Mouse (Mus musculus) erythroblast, embryonic 14.5 days (primary cell): Measurements from ENCODE around the gene Olfr160.

Experiments
- GATA1 ChIP-seq: IDR thresholded peaks from 2 replicates; pipeline ENCODE4 v1.6.1; 2012; ENCODE audit warnings: low read length, inconsistent platforms, mixed read lengths
- TAL1 ChIP-seq: IDR thresholded peaks from 3 replicates; pipeline ENCODE4 v1.6.1; 2012; ENCODE audit warnings: low read length, inconsistent platforms, mixed read lengths

DNA sequence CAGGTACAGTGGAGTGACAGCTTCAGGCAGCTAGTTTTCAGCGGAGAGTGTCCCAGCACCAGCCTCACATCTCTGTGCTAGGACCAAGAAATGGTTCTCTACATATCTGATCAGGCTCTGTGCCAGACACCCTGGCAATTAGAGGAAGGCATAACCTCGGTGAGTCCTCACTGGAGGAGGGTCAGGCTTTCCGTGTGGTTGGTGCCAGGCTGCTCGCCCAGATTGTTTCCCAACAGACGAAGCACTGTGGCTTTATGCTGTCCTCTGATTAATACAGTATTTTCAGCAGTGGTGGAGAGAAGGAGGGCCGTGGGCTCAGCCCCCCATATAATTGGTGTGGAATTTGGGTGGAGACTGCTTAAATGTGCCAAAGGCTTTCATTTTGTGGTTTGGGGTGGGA lies 46.9 kb downstream of the Olfr160 start, which contains the start of gene Panx3:
- TF ChIP-seq GATA1 = no peak
- no peak for TF ChIP-seq TAL1
